Mouse (Mus musculus): ENCODE results near the gene Fgfr4. TPM values are rescaled to one million over a fixed set of nuclear protein-coding genes. Genes with fewer than 3 reads are reported as not detected.

Fgfr4 gene
- polyA plus RNA-seq (2015; fragmentation: Nextera tagmentation; extraction: Ambion mirVana): 3.7 and 4.3 TPM in 2 replicates

- 0 out of 2 replicates have a peak, but pooled peaks have one; percentile 35 for ATAC-seq (ENCODE audit: insufficient number of reproducible peaks, insufficient read depth, low FRiP score, low TSS enrichment, low read depth)
- H3K27me3 ChIP-seq: peaks cover 44% of the 10 kb centered on the region
Observed at GRCm38 (mm10) chr13:55152621-55153415, at the start of gene Fgfr4. Gene Fgfr4, plus strand, starts transcription at chr13:55152640.

GRCm38 (mm10) chr13:55103351-55103750 lies 49.1 kb upstream of the Fgfr4 start:
- H3K27me3 ChIP-seq: no peaks in the 10 kb centered on the region
- peaks cover 10% of the 10 kb centered on the region for H3K36me3 ChIP-seq
- WGBS: 73% methylated on average over 2 of the region's 2 CpGs
- H3K4me3 ChIP-seq: no peak overlapping the region
- peaks cover 23% of the 10 kb centered on the region for H3K4me1 ChIP-seq
- H3K9ac ChIP-seq: no peak overlapping the region
- ATAC-seq (ENCODE audit: insufficient number of reproducible peaks, insufficient read depth, low FRiP score, low TSS enrichment, low read depth): no peak
- no peak overlapping the region for H3K27ac ChIP-seq
- no peaks in the 10 kb centered on the region for H3K9me3 ChIP-seq
- no peak overlapping the region for H3K4me2 ChIP-seq

More at GRCm38 (mm10) chr13:55152621-55153415, at the start of gene Fgfr4:
- Histone ChIP-seq H3K4me3 (peak within 1 kb of the TSS; percentile 65), H3K4me1 (peaks cover 10% of the 10 kb centered on the region), H3K4me2 (peak within 1 kb of the TSS; percentile 96), H3K36me3 (no peaks in the 10 kb centered on the region), H3K9ac (peak within 1 kb of the TSS; percentile 76), H3K9me3 (no peaks in the 10 kb centered on the region), H3K27ac (no peak within 1 kb of the TSS)
- WGBS: 1% methylated on average over 55 of the region's 68 CpGs

DNA sequence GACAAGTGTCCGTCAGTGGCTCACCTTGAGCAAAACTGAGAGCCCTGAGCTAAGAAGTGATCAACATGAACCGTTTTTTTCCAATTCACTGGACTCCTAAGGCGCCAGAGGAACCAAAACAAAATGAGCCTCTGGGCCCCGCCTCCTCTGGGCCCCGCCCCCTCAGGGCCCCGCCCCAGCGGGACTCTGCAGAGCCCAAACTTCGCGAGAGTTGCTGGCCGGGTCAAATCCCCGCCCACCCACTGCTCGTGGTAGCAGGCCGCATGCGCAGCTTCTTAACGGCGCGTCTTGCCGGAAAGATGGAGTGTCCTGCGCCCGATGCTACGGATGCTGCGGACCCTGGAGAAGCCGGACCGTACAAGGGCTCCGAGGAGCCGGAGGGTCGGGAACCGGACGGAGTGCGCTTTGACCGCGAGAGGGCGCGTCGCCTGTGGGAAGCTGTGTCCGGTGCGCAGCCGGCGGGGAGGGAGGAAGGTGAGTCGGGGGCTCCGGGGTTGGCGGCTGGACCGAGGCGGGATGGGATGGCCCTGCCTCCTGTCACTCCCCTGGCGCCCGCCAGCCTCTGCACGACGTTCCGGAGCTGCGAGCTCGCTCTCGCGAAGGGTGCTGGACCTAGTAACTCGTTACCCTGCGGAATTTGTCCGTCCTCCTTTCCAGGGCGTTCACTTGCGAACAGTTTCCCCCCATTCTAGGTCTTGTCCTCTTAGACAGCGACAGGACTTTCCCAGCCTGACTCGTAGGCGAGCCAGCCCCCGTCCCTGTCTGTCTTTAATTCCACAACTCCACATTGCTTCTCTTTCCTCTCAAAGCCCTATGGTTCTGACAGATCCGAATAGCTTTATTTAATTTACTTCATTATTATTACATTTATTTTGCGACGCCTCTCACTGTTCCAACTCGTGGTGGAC lies 47.1 kb upstream of the Fgfr4 start, which contains the start of gene Zfp346:
TSS of gene Zfp346 (plus strand) at position 267 of the 908 bp plus-strand sequence.
- Histone ChIP-seq H3K27ac (peak within 1 kb of the TSS; percentile 84), H3K9ac (peak within 1 kb of the TSS; percentile 93), H3K4me1 (peaks cover 17% of the 10 kb centered on the region), H3K27me3 (no peaks in the 10 kb centered on the region), H3K4me2 (peak within 1 kb of the TSS; percentile 80), H3K9me3 (no peaks in the 10 kb centered on the region), H3K4me3 (peak within 1 kb of the TSS; percentile 85), H3K36me3 (peaks cover 22% of the 10 kb centered on the region)
- under 1% methylated on average over 66 of the region's 66 CpGs for WGBS
- peak; percentile 93 for ATAC-seq (ENCODE audit: insufficient number of reproducible peaks, insufficient read depth, low FRiP score, low TSS enrichment, low read depth)

- no peak for ATAC-seq (ENCODE audit: insufficient number of reproducible peaks, insufficient read depth, low FRiP score, low TSS enrichment, low read depth)
- Histone ChIP-seq H3K27ac (peak overlapping the region; percentile 84; the same call in 1 of the 2 replicates), H3K4me3 (peak overlapping the region; percentile 85), H3K9me3 (no peaks in the 10 kb centered on the region), H3K36me3 (peaks cover 26% of the 10 kb centered on the region), H3K9ac (peak overlapping the region; percentile 93), H3K27me3 (no peaks in the 10 kb centered on the region), H3K4me2 (peak overlapping the region; percentile 80), H3K4me1 (peaks cover 17% of the 10 kb centered on the region)
- WGBS: 21% methylated on average over 8 of the region's 8 CpGs
Observed at GRCm38 (mm10) chr13:55105953-55106691, 46.3 kb upstream of the Fgfr4 start.

GRCm38 (mm10) chr13:55107116-55107515 lies 45.3 kb upstream of the Fgfr4 start:
- H3K27ac ChIP-seq: no peak overlapping the region
- H3K4me1 ChIP-seq: peaks cover 17% of the 10 kb centered on the region
- WGBS: 86% methylated on average over 4 of the region's 4 CpGs
- H3K4me2 ChIP-seq: no peak overlapping the region
- H3K9ac ChIP-seq: no peak overlapping the region
- no peak overlapping the region for H3K4me3 ChIP-seq
- H3K36me3 ChIP-seq: peaks cover 29% of the 10 kb centered on the region
- ATAC-seq (ENCODE audit: insufficient number of reproducible peaks, insufficient read depth, low FRiP score, low TSS enrichment, low read depth): no peak
- no peaks in the 10 kb centered on the region for H3K9me3 ChIP-seq
- H3K27me3 ChIP-seq: no peaks in the 10 kb centered on the region

DNA sequence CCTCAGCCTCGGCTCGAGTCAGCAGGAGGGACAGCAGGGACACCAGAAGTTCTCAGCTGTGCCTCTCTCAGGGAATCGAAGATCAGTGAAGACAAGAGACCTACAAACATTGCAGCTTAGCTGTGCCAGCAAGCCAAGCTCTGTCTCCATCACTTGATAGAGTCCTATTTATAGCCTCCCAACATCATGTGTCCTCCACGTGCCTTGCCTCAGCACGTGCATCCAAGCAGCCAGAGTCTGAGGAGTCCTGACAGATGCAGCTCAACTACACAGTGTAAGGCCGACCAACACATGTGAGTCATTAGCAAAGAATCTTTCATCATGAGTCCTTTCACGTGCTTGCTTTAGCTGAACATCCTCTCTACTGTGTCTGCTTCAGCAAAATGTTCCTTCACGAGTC lies 44.7 kb upstream of the Fgfr4 start:
- Histone ChIP-seq H3K4me2 (no peak overlapping the region), H3K4me3 (no peak overlapping the region), H3K4me1 (peaks cover 17% of the 10 kb centered on the region), H3K36me3 (peaks cover 31% of the 10 kb centered on the region), H3K27ac (no peak overlapping the region), H3K9ac (no peak overlapping the region), H3K9me3 (no peaks in the 10 kb centered on the region), H3K27me3 (no peaks in the 10 kb centered on the region)
- 68% methylated on average over 8 of the region's 8 CpGs for WGBS
- ATAC-seq (ENCODE audit: insufficient number of reproducible peaks, insufficient read depth, low FRiP score, low TSS enrichment, low read depth): no peak

- no peaks in the 10 kb centered on the region for H3K27me3 ChIP-seq
- H3K4me2 ChIP-seq: no peak overlapping the region
- H3K9ac ChIP-seq: no peak overlapping the region
- H3K4me3 ChIP-seq: no peak overlapping the region
- H3K4me1 ChIP-seq: no peaks in the 10 kb centered on the region
- H3K9me3 ChIP-seq: no peaks in the 10 kb centered on the region
- WGBS: 83% methylated on average over 6 of the region's 6 CpGs
- ATAC-seq (ENCODE audit: insufficient number of reproducible peaks, insufficient read depth, low FRiP score, low TSS enrichment, low read depth): no peak
- H3K27ac ChIP-seq: no peak overlapping the region
- peaks cover 70% of the 10 kb centered on the region for H3K36me3 ChIP-seq
Observed at GRCm38 (mm10) chr13:55114375-55114774, 38.1 kb upstream of the Fgfr4 start.

- ATAC-seq (ENCODE audit: insufficient number of reproducible peaks, insufficient read depth, low FRiP score, low TSS enrichment, low read depth): no peak
- no peaks in the 10 kb centered on the region for H3K9me3 ChIP-seq
- H3K4me1 ChIP-seq: no peaks in the 10 kb centered on the region
- H3K9ac ChIP-seq: no peak overlapping the region
- no peak overlapping the region for H3K4me2 ChIP-seq
- no peak overlapping the region for H3K27ac ChIP-seq
- no peaks in the 10 kb centered on the region for H3K27me3 ChIP-seq
- WGBS: 90% methylated on average over 6 of the region's 6 CpGs
- H3K36me3 ChIP-seq: peaks cover 68% of the 10 kb centered on the region
- H3K4me3 ChIP-seq: no peak overlapping the region
Observed at GRCm38 (mm10) chr13:55124903-55125302, 27.5 kb upstream of the Fgfr4 start.

- peaks cover 52% of the 10 kb centered on the region for H3K36me3 ChIP-seq
- no peaks in the 10 kb centered on the region for H3K27me3 ChIP-seq
- H3K4me2 ChIP-seq: no peak within 1 kb of the TSS
- H3K4me3 ChIP-seq: no peak within 1 kb of the TSS
- no peaks in the 10 kb centered on the region for H3K4me1 ChIP-seq
- ATAC-seq (ENCODE audit: insufficient number of reproducible peaks, insufficient read depth, low FRiP score, low TSS enrichment, low read depth): no peak
- H3K9me3 ChIP-seq: no peaks in the 10 kb centered on the region
- no peak within 1 kb of the TSS for H3K27ac ChIP-seq
- WGBS: 97% methylated on average over 2 of the region's 2 CpGs
- no peak within 1 kb of the TSS for H3K9ac ChIP-seq
Observed at GRCm38 (mm10) chr13:55133448-55133847, 19.0 kb upstream of the Fgfr4 start, which contains the start of gene Gm17617. Gene Gm17617, minus strand, starts transcription at chr13:55133548.

DNA sequence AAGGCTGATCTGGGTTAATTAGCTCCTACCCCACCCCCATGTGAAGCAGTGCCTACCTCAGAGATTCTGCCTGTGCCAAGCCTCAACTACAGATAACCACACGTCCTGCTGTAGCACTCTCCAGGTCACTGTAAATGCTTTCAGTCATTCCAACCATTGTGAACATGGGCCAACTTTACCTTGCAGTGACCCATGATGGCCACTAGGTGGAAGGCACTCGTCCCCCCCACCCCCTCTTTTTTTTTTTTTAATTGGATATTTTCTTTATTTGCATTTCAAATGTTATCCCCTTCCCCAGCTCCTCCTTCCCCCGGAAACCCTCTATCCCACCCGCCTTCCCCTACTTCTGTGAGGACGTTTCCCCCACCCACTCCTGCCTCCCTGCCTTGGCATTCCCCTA lies 17.1 kb upstream of the Fgfr4 start:
- Histone ChIP-seq H3K9me3 (no peaks in the 10 kb centered on the region), H3K4me1 (no peaks in the 10 kb centered on the region), H3K36me3 (peaks cover 37% of the 10 kb centered on the region), H3K9ac (no peak overlapping the region), H3K4me2 (no peak overlapping the region), H3K27me3 (no peaks in the 10 kb centered on the region), H3K27ac (no peak overlapping the region), H3K4me3 (no peak overlapping the region)
- ATAC-seq (ENCODE audit: insufficient number of reproducible peaks, insufficient read depth, low FRiP score, low TSS enrichment, low read depth): no peak
- WGBS: 5% methylated on average over 5 of the region's 5 CpGs

DNA sequence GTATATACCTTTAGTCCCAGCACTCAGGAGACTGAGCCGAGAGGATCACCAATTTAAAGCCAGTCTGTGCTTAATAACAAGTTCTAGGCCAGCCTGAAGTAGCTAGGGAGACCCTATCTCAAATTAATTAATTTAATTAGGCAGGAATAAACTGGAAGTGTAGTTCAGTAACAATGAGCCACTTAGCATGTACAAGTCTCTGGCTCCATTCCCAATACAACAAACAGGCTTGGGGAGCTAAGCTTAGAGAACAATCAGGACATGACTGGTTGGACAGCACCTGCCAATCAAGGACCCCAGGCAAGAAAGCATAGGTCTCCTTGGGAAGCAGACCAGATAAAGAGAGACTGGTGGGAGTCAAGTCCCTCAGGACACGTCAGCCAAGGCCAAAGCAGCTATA lies 12.2 kb upstream of the Fgfr4 start:
- Histone ChIP-seq H3K4me1 (no peaks in the 10 kb centered on the region), H3K27me3 (no peaks in the 10 kb centered on the region), H3K27ac (no peak overlapping the region), H3K36me3 (no peaks in the 10 kb centered on the region), H3K4me2 (no peak overlapping the region), H3K4me3 (no peak overlapping the region), H3K9ac (no peak overlapping the region), H3K9me3 (no peaks in the 10 kb centered on the region)
- no peak for ATAC-seq (ENCODE audit: insufficient number of reproducible peaks, insufficient read depth, low FRiP score, low TSS enrichment, low read depth)
- 72% methylated on average over 2 of the region's 2 CpGs for WGBS

All from embryonic facial prominence, embryonic 13.5 days (tissue).